Mouse (Mus musculus) megakaryocyte, adult 5-6 weeks (primary cell): Measurements from ENCODE around the gene A530064D06Rik. TPM values are rescaled to one million over a fixed set of nuclear protein-coding genes. Genes with fewer than 3 reads are reported as not detected.

Experiments used
- total RNA-seq, 2 experiments: library from RNA; stranded (forward) in 1 of 2; stranded (reverse) in 1 of 2; fragments of 153-499, 151-499 nt in 1 of 2; fragments of 221-1000, 200-1000 nt in 1 of 2; gene quantifications; 2 replicates each; pipeline versions ENCODE4 v1.2.3 to v1.2.4; 2015 to 2017

Gene A530064D06Rik
- total RNA-seq, 2 experiments from 2014 or later = 43.0 to 58.8 TPM

Other genes with a start within 250 kb of the A530064D06Rik start
- gene Foxp4, start 242.6 kb downstream of the A530064D06Rik start, total RNA-seq (2015) = 7.1 and 8.8 TPM in 2 replicates
- gene Foxp4, start 242.6 kb downstream of the A530064D06Rik start, total RNA-seq (2017) = 1.1 and 2.2 TPM in 2 replicates
- gene 1700122O11Rik, start 129.0 kb downstream of the A530064D06Rik start, total RNA-seq (2015) = not detected in 2 replicates
- gene 1700122O11Rik, start 129.0 kb downstream of the A530064D06Rik start, total RNA-seq (2017) = not detected in 2 replicates
- gene 1700067P10Rik, start 78.0 kb downstream of the A530064D06Rik start, total RNA-seq (2015) = not detected in 2 replicates
- gene 1700067P10Rik, start 78.0 kb downstream of the A530064D06Rik start, total RNA-seq (2017) = not detected in 2 replicates
- gene 9830107B12Rik, start 21.0 kb downstream of the A530064D06Rik start, total RNA-seq (2015) = 9.9 and 12.1 TPM in 2 replicates
- gene 9830107B12Rik, start 21.0 kb downstream of the A530064D06Rik start, total RNA-seq (2017) = 19.1 and 19.9 TPM in 2 replicates
- gene Trem1, start 65.5 kb upstream of the A530064D06Rik start, total RNA-seq (2015) = 5.4 and 6.6 TPM in 2 replicates
- 18.9 and 19.2 TPM in 2 replicates for gene Trem1, start 65.5 kb upstream of the A530064D06Rik start, total RNA-seq (2017)
- 77.8 and 87.0 TPM in 2 replicates for gene Trem3, start 80.5 kb upstream of the A530064D06Rik start, total RNA-seq (2015)
- gene Trem3, start 80.5 kb upstream of the A530064D06Rik start, total RNA-seq (2017) = 72.1 and 98.8 TPM in 2 replicates
- gene Treml4, start 97.0 kb upstream of the A530064D06Rik start, total RNA-seq (2015) = 5.5 and 6.3 TPM in 2 replicates
- gene Treml4, start 97.0 kb upstream of the A530064D06Rik start, total RNA-seq (2017) = 15.4 and 20.2 TPM in 2 replicates
- gene Treml2, start 132.2 kb upstream of the A530064D06Rik start, total RNA-seq (2015) = 48.1 and 51.7 TPM in 2 replicates
- 45.3 and 52.1 TPM in 2 replicates for gene Treml2, start 132.2 kb upstream of the A530064D06Rik start, total RNA-seq (2017)
- 68.9 and 78.4 TPM in 2 replicates for gene B430306N03Rik, start 148.9 kb upstream of the A530064D06Rik start, total RNA-seq (2015)
- gene B430306N03Rik, start 148.9 kb upstream of the A530064D06Rik start, total RNA-seq (2017) = 34.0 and 39.6 TPM in 2 replicates
- gene Trem2, start 179.1 kb upstream of the A530064D06Rik start, total RNA-seq (2015) = 50.6 and 58.3 TPM in 2 replicates
- gene Trem2, start 179.1 kb upstream of the A530064D06Rik start, total RNA-seq (2017) = 85.8 and 90.5 TPM in 2 replicates
- gene Treml1, start 192.6 kb upstream of the A530064D06Rik start, total RNA-seq (2015) = 0.29 and 0.39 TPM in 2 replicates
- 0.40 TPM in 1 of 2 replicates, not detected in the other for gene Treml1, start 192.6 kb upstream of the A530064D06Rik start, total RNA-seq (2017)
- 83.3 and 85.2 TPM in 2 replicates for gene Nfya, start 242.6 kb upstream of the A530064D06Rik start, total RNA-seq (2015)
- 32.8 and 47.1 TPM in 2 replicates for gene Nfya, start 242.6 kb upstream of the A530064D06Rik start, total RNA-seq (2017)
- gene Oard1, start 242.7 kb upstream of the A530064D06Rik start, total RNA-seq (2015) = 40.3 and 42.5 TPM in 2 replicates
- gene Oard1, start 242.7 kb upstream of the A530064D06Rik start, total RNA-seq (2017) = 52.8 and 53.3 TPM in 2 replicates